Mouse (Mus musculus) stomach, postnatal 0 days (tissue): Measurements from ENCODE around the gene Zfand3.

Experiments used
- CTCF ChIP-seq: IDR thresholded peaks from 2 replicates; pipeline ENCODE4 v1.5.1; 2016; ENCODE audit warnings: antibody characterized with exemption, low read depth, mild to moderate bottlenecking, moderate library complexity
- EP300 ChIP-seq: optimal IDR thresholded peaks from 2 replicates; pipeline ENCODE3; 2016; ENCODE audit warnings: antibody characterized with exemption

GRCm38 (mm10) chr17:30130326-30130725 lies 125.8 kb downstream of the Zfand3 start:
- TF ChIP-seq EP300 (no peak), CTCF (no peak)
